Mouse (Mus musculus) thymus, postnatal 36 days (tissue): ENCODE measurements at regions not wholly inside any gene's neighbourhood (a gene's known extent, or its start where the extent isn't known, plus 50 kb on each side); places are given as distances from the start of the nearest gene placed in this dataset.

Experiments
- DNase-seq, 2 experiments: peaks; one replicate each; pipeline ENCODE4 v3.0.0; 2022; ENCODE audit warnings: mixed read lengths in 2 of 2

- DNase-seq: no peak
Observed at GRCm38 (mm10) chr8:10905761-10906160, 102.5 kb downstream of the Irs2 start.

- no peak for DNase-seq
Observed at GRCm38 (mm10) chr8:10903957-10904356, 104.3 kb downstream of the Irs2 start.

GRCm38 (mm10) chr8:10901954-10902353, 106.3 kb downstream of the Irs2 start:
- DNase-seq: no peak

GRCm38 (mm10) chr8:10901014-10901413, 107.2 kb downstream of the Irs2 start:
- no peak for DNase-seq

GRCm38 (mm10) chr8:10899581-10900155, 108.6 kb downstream of the Irs2 start:
- no peak for DNase-seq

- no peak for DNase-seq
Observed at GRCm38 (mm10) chr8:10898562-10899527, 109.4 kb downstream of the Irs2 start.

GRCm38 (mm10) chr8:10897573-10897972, 110.7 kb downstream of the Irs2 start:
- no peak for DNase-seq

GRCm38 (mm10) chr8:10895178-10895577, 113.1 kb downstream of the Irs2 start:
- DNase-seq: no peak

- no peak for DNase-seq
Observed at GRCm38 (mm10) chr8:10894306-10894705, 114.0 kb downstream of the Irs2 start.

GRCm38 (mm10) chr8:10893709-10894108, 114.5 kb downstream of the Irs2 start:
- DNase-seq: no peak

- DNase-seq: no peak
Observed at GRCm38 (mm10) chr8:10891906-10892305, 116.4 kb downstream of the Irs2 start.

GRCm38 (mm10) chr8:10891440-10891839, 116.8 kb downstream of the Irs2 start:
- no peak for DNase-seq

- DNase-seq: no peak
Observed at GRCm38 (mm10) chr8:10885452-10885851, 122.8 kb downstream of the Irs2 start.

- no peak for DNase-seq
Observed at GRCm38 (mm10) chr8:10883418-10883817, 124.8 kb downstream of the Irs2 start.

- DNase-seq: no peak
Observed at GRCm38 (mm10) chr8:10882381-10882780, 125.9 kb downstream of the Irs2 start.

GRCm38 (mm10) chr8:10879883-10880282, 128.4 kb downstream of the Irs2 start:
- no peak for DNase-seq

GRCm38 (mm10) chr8:10879049-10879847, 129.0 kb downstream of the Irs2 start:
- DNase-seq: no peak

- DNase-seq: no peak
Observed at GRCm38 (mm10) chr8:10878371-10878770, 129.9 kb downstream of the Irs2 start.

GRCm38 (mm10) chr8:10875170-10875569, 133.1 kb downstream of the Irs2 start:
- DNase-seq: no peak

- DNase-seq: no peak
Observed at GRCm38 (mm10) chr8:10871451-10871850, 136.8 kb downstream of the Irs2 start.

- DNase-seq: no peak
Observed at GRCm38 (mm10) chr8:10870423-10871055, 137.7 kb downstream of the Irs2 start.

- no peak for DNase-seq
Observed at GRCm38 (mm10) chr8:10869866-10870265, 138.4 kb downstream of the Irs2 start.
